Mouse (Mus musculus) myocyte (in vitro differentiated cells): ENCODE data around the gene Haspin.

Experiments used
- CEBPB ChIP-seq: IDR thresholded peaks from 2 replicates; pipeline ENCODE4 v1.6.1; 2011; ENCODE audit warnings: mild to moderate bottlenecking, moderate library complexity; ENCODE audit not compliant: poor library complexity, insufficient read depth, severe bottlenecking
- E2F4 ChIP-seq: IDR thresholded peaks from one replicate; pipeline ENCODE4 v1.6.1; 2011; ENCODE audit warnings: mild to moderate bottlenecking, control low read depth, moderate library complexity; ENCODE audit not compliant: insufficient read depth
- MAX ChIP-seq: IDR thresholded peaks from one replicate; pipeline ENCODE4 v1.6.1; 2011; ENCODE audit warnings: low read depth, mild to moderate bottlenecking, control low read depth
- MYOG ChIP-seq, 3 experiments: IDR thresholded peaks; one replicate each; pipeline ENCODE4 v1.6.1; 2011; ENCODE audit warnings: control low read depth in 2 of 3, low read depth in 2 of 3, mild to moderate bottlenecking in 2 of 3; ENCODE audit not compliant: insufficient read length in 2 of 3, control insufficient read depth in 1 of 3, insufficient read depth in 1 of 3
- POLR2A ChIP-seq: IDR thresholded peaks from one replicate; pipeline ENCODE4 v1.6.1; 2011; ENCODE audit warnings: low read depth, mild to moderate bottlenecking, control low read depth, moderate library complexity; ENCODE audit not compliant: insufficient read length
- POLR2AphosphoS2 ChIP-seq: IDR thresholded peaks from one replicate; pipeline ENCODE4 v1.6.1; 2011; ENCODE audit warnings: low read depth, control low read depth; ENCODE audit not compliant: insufficient read length
- REST ChIP-seq: IDR thresholded peaks from one replicate; pipeline ENCODE4 v1.6.1; 2011; ENCODE audit warnings: mild to moderate bottlenecking, control low read depth, moderate library complexity; ENCODE audit not compliant: insufficient read depth, insufficient read length
- SRF ChIP-seq: IDR thresholded peaks from one replicate; pipeline ENCODE4 v1.6.1; 2011; ENCODE audit warnings: low read depth; ENCODE audit not compliant: control insufficient read depth, insufficient read length
- TCF12 ChIP-seq: IDR thresholded peaks from one replicate; pipeline ENCODE4 v1.6.1; 2011; ENCODE audit warnings: mild to moderate bottlenecking, control low read depth; ENCODE audit not compliant: poor library complexity, insufficient read depth, severe bottlenecking
- TCF3 ChIP-seq: IDR thresholded peaks from one replicate; pipeline ENCODE4 v1.6.1; 2011; ENCODE audit warnings: low read depth, control low read depth; ENCODE audit not compliant: insufficient read length
- USF1 ChIP-seq: IDR thresholded peaks from one replicate; pipeline ENCODE4 v1.6.1; 2011; ENCODE audit warnings: low read depth, mild to moderate bottlenecking, control low read depth, moderate library complexity

GRCm38 (mm10) chr11:73187231-73187630 is 49.1 kb upstream of the Haspin start:
- TF ChIP-seq USF1 (no peak), MAX (no peak), MYOG (IDR thresholded peaks at IDR 0.05; ENCODE audit: control insufficient read depth in 1 of 3, insufficient read depth in 1 of 3, insufficient read length in 2 of 3, low read depth in 2 of 3) (no peak), POLR2AphosphoS2 (no peak), POLR2A (no peak), E2F4 (no peak), TCF3 (no peak), CEBPB (no peak), SRF (no peak), REST (no peak), TCF12 (no peak)
